Mouse (Mus musculus) brown adipose tissue, adult 24 weeks (tissue): ENCODE measurements around the gene Rnf26. TPM values are rescaled to one million over a fixed set of nuclear protein-coding genes. Genes with fewer than 3 reads are reported as not detected.

Source experiments
- H3K27ac ChIP-seq: fragments of 200-500 bp; replicated peaks from 2 replicates; pipeline ENCODE4 v1.5.1; 2012; ENCODE audit warnings: low read depth, mild to moderate bottlenecking, low read length
- H3K4me1 ChIP-seq: fragments of 200-500 bp; 2 replicates; pipeline ENCODE4 v1.6.1; 2012; ENCODE audit warnings: low read length, mixed read lengths; ENCODE audit not compliant: control insufficient read depth, insufficient read depth, insufficient read length
- H3K4me3 ChIP-seq: fragments of 200-500 bp; 2 replicates; pipeline ENCODE4 v1.5.1; 2012; ENCODE audit warnings: low read depth, mild to moderate bottlenecking, low read length, moderate library complexity; ENCODE audit not compliant: insufficient read depth
- polyA plus RNA-seq: library from polyadenylated mRNA; stranded (reverse); fragments of >200 nt; gene quantifications from 2 replicates; pipeline ENCODE4 v1.2.4, GENCODE M21; 2012; ENCODE audit not compliant: missing spikeins, insufficient read depth, insufficient read length

Rnf26 gene
- 8.7 and 10.4 TPM in 2 replicates for polyA plus RNA-seq

GRCm38 (mm10) chr9:44113105-44113789 is at the start of gene Rnf26, which contains the start of gene Gm49380:
Gene Rnf26, minus strand, starts transcription at chr9:44113517.
Gene Gm49380, minus strand, starts transcription at chr9:44113500.
- Histone ChIP-seq H3K27ac (no peak within 1 kb of the TSS), H3K4me1 (no peaks in the 10 kb centered on the region), H3K4me3 (peak within 1 kb of the TSS; percentile 59)

DNA sequence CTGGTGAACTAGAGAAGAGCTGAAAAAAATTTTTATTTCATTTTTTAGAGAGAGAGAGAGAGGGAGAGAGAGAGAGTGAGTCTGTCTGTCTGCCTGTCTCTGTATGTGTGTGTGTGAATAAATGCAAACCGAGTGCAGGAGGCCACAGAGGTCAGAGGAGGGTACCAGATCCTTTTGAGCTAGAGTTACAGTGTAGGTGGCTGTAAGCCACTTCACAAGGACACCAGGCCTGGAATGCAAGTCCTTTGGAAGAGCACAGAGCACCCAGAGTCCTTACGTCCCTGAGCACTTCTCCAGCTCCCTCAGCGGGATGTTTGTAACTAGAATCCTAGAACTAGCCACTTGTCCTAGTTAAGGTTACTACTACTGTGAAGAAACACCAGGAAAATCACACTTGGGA is 46.6 kb upstream of the Rnf26 start:
- Histone ChIP-seq H3K4me3 (no peak overlapping the region), H3K27ac (no peak overlapping the region), H3K4me1 (no peaks in the 10 kb centered on the region)

- Histone ChIP-seq H3K27ac (no peak overlapping the region), H3K4me1 (no peaks in the 10 kb centered on the region), H3K4me3 (no peak overlapping the region)
These were observed 34.0 kb upstream of the Rnf26 start for GRCm38 (mm10) chr9:44147290-44147689.

GRCm38 (mm10) chr9:44144718-44145060 is 31.4 kb upstream of the Rnf26 start:
- no peak overlapping the region for H3K27ac ChIP-seq
- no peak overlapping the region for H3K4me3 ChIP-seq
- peaks cover 4% of the 10 kb centered on the region for H3K4me1 ChIP-seq

DNA sequence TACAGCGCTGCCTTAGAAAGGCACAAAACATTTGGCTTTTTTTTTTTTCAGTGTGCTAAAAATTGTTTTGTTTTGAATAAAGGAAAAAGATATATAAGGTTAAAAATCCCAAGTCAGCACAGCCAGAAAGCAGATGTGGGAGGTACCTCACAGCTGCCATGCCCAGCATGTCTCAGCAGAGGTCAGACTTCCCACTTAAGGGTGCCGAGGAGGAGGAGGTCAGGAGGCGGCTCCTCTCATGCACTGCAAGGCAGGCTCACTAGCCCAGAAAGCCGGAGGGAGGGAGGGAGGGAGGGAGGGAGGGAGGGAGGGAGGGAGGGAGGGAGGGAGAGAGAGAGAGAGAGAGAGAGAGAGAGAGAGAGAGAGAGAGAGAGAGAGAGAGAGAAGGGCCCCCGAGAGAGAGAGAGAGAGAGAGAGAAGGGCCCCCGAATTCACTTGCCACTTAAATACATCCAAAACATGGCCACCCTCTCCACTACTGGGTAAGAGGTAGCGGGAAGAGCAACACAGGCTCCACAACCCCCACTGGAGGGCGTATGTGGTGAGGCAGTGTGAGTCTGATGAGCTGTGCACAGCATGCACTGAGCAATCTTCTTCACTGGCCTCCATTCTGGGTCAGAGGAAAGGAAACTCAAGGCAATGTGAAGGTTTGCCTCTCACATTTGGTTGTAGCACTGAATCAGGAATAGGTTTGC is 30.9 kb upstream of the Rnf26 start:
- no peak overlapping the region for H3K4me3 ChIP-seq
- H3K4me1 ChIP-seq = peaks cover 4% of the 10 kb centered on the region
- peak overlapping the region; percentile 10; the same call in 1 of the 2 replicates for H3K27ac ChIP-seq

DNA sequence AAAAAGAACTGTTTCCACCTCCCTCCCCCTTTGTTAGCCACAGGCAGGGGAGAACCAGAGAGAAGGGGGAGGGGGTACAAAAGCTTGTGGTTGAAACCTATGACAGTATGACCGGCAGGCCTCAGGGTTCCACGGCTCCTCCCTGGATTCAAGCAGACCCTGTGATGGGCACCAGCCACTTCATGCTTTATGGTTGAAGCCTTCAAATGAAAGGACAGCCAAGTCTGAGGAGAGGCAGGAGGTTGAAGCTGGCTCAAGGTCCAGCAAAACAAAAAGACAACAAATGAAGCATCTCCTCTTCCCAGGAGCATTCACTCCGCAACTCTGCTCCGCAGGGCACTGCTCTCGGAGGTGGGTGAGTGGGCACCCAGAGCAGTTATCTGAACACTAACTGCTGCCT is 30.1 kb upstream of the Rnf26 start:
- peak overlapping the region; percentile 10; the same call in 1 of the 2 replicates for H3K27ac ChIP-seq
- no peak overlapping the region for H3K4me3 ChIP-seq
- H3K4me1 ChIP-seq = peaks cover 4% of the 10 kb centered on the region

GRCm38 (mm10) chr9:44141951-44142350 is 28.6 kb upstream of the Rnf26 start:
- peaks cover 4% of the 10 kb centered on the region for H3K4me1 ChIP-seq
- H3K4me3 ChIP-seq = no peak overlapping the region
- H3K27ac ChIP-seq = no peak overlapping the region

- no peak overlapping the region for H3K27ac ChIP-seq
- no peak overlapping the region for H3K4me3 ChIP-seq
- H3K4me1 ChIP-seq = peaks cover 8% of the 10 kb centered on the region
These were observed 24.5 kb upstream of the Rnf26 start for GRCm38 (mm10) chr9:44137846-44138245.

- Histone ChIP-seq H3K27ac (peak overlapping the region; percentile 94), H3K4me3 (peak overlapping the region; percentile 90), H3K4me1 (peaks cover 8% of the 10 kb centered on the region)
These were observed 22.6 kb upstream of the Rnf26 start for GRCm38 (mm10) chr9:44135731-44136411.

GRCm38 (mm10) chr9:44134851-44135730 is 21.8 kb upstream of the Rnf26 start:
- Histone ChIP-seq H3K4me1 (peaks cover 6% of the 10 kb centered on the region; the same call in 1 of the 2 replicates), H3K4me3 (peak overlapping the region; percentile 90), H3K27ac (peak overlapping the region; percentile 94)

DNA sequence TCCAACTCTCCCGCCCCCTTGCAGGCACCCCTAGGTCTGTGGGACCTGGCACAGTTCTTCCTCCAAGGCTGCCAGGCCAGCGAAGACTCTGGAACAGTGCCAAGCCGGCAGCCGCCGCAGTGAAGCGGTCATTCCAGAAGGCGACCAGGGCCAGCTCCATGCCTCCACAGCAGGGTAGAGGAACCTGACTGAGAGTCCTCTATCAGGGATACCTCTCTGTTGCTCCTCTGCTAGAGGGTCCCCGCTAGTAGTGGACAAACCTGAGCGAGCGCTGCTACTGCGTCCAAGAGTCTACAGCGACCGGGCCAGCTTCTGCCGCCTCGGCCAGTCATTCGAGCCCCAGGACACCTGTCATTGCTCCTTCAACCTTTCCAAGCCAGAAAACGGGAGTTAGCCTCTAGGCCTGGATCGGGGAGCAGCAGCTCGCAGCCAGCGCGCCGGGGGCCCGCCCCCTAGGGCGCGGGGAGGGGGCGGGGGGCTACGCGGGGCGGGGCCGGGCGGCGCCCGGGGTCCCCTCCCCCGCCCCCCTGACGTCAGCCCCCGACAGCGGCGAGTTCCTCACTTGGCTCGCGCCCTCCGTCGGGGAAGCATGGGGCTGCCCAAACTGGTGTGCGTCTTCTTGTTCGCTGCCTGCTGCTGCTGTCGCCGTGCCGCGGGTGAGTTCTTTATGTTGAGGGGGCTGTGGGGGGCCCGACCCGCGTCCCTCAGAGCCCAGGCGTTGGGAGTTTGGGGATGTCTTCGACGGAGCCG is 21.0 kb upstream of the Rnf26 start, which contains the start of gene Mcam:
Gene Mcam (plus strand): TSS at position 369 of the 750 bp plus-strand sequence.
- H3K4me3 ChIP-seq = peak within 1 kb of the TSS; percentile 90
- peaks cover 6% of the 10 kb centered on the region; the same call in 1 of the 2 replicates for H3K4me1 ChIP-seq
- H3K27ac ChIP-seq = peak within 1 kb of the TSS; percentile 96

GRCm38 (mm10) chr9:44133287-44133686 is 20.0 kb upstream of the Rnf26 start:
- H3K27ac ChIP-seq = peak overlapping the region; percentile 96
- H3K4me3 ChIP-seq = peak overlapping the region; percentile 70
- peaks cover 11% of the 10 kb centered on the region for H3K4me1 ChIP-seq

- Histone ChIP-seq H3K27ac (peak overlapping the region; percentile 96), H3K4me1 (peaks cover 14% of the 10 kb centered on the region), H3K4me3 (no peak overlapping the region)
These were observed 18.9 kb upstream of the Rnf26 start for GRCm38 (mm10) chr9:44132200-44132599.

DNA sequence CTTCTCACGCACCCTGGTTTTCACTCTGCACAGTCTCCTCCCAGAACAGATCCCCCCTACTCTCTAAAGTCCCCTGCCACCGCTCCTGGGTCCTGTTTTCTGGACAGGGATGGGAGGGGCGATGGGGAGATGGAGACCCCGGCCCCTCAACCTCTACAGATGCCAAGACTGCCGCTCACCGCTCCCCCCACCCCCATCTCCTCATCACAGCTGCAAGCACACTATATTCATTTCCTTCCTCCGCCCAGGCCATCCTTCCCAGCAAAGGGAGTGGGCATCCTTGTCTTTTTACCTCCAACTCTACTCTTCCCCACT is 17.9 kb upstream of the Rnf26 start:
- Histone ChIP-seq H3K27ac (peak overlapping the region; percentile 76), H3K4me3 (no peak overlapping the region), H3K4me1 (peaks cover 16% of the 10 kb centered on the region)
